Mouse (Mus musculus): Measurements from ENCODE around the gene Zfp558. TPM values are rescaled to one million over a fixed set of nuclear protein-coding genes. Genes with fewer than 3 reads are reported as not detected.
A peak's percentile ranks its signal among the peaks of the same experiment; 100 is the strongest.
"Not testable (repeated sequence)": the region's sequence is repeated elsewhere in the genome, so short reads cannot be mapped to it uniquely, and the experiment has no call there.

Zfp558 gene
- total RNA-seq (2021): 1 to 10 TPM; 2.5 to 2.8 TPM
- long read RNA-seq, experiment 1, partial matches to known transcripts: 0 of 3 reads
- long read RNA-seq, experiment 1, other reads (novel, unspliced or antisense): 3 of 3 reads
- long read RNA-seq, experiment 2: 0 reads

- H3K4me3 ChIP-seq: no peak within 1 kb of the TSS
- no peak for DNase-seq (ENCODE audit: extremely low spot score in 1 of 2, low spot score in 2 of 2)
- TF ChIP-seq CTCF (IDR thresholded peaks at IDR 0.05): no peak
- no peak within 1 kb of the TSS for H3K27ac ChIP-seq
- intact Hi-C loops (cut with DNase I): no loop called here
Measured at GRCm38 (mm10) chr9:18478168-18478567, at the start of gene Zfp558, which contains the start of gene Mbd3l1. TSS of gene Zfp558 (minus strand) at chr9:18478268. TSS of gene Mbd3l1 (plus strand) at chr9:18478359.

DNA sequence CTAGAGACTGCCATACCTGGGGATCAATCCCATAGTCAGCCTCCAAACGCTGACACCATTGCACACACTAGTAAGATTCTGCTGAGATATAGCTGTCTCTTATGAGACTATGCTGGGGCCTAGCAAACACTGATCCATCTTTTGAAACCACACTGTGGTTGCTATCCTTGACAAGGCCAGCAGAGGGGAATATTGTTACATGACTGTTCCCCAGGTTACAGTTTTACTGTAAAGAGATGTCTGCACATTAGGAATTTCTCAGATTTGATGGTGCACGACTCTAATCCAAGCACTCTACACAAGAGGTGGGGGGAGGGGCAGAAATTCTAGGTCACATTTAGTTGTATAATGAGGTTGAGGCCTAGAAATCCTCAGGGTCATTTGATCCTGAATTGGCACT lies 30.0 kb upstream of the Zfp558 start:
- no peak overlapping the region for H3K4me3 ChIP-seq
- intact Hi-C loops (cut with DNase I): loop anchor here (2.0 kb wide), 1 partner anchor 237 kb away; no protein-coding TSS in a partner anchor
- peak; percentile 38 for TF ChIP-seq CTCF (IDR thresholded peaks at IDR 0.05)
- no peak for DNase-seq (ENCODE audit: extremely low spot score in 1 of 2, low spot score in 2 of 2)
- H3K27ac ChIP-seq: no peak overlapping the region

DNA sequence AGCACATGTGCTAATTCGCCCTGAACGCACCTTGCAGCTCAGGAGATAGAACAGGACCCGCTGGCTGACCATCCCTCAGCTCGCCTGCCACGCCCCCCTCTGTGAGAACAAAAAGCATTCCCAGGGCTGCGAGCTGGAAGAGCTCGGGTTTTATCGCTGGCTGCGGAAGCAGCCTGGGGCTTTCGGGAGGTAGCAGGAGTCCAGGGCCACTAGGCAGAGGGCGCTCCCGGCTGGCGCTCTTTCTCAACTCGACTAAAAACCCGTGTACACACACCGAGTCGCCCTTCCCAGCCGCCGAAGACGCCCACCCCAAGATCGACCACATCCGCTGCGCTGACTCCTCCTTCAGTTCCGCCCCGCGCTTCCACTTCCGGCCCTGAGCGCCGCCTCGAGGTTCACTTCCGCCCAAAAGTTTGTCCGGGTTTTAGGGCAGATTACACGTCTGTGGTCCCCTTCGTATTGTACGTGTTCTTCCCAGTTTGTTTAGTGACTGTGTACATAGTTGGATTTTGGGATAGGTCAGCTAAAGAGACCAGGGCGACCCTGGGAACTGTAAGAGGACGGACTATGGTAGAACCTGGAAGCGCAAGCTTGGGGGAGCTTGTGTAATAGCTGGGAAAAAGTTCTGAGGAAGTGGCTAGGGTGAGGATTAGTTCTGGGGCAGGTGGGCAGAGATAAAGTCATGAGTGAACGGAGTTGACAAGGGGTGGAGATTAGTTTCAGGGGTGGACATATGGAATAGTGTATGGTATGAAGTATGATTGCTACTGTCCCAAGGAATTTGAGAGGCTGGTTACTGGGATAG lies 4.5 kb downstream of the Zfp558 start:
- peak; percentile 4 for TF ChIP-seq CTCF (IDR thresholded peaks at IDR 0.05)
- peak; percentile 66 to 70 for DNase-seq (ENCODE audit: extremely low spot score in 1 of 2, low spot score in 2 of 2)
- Histone ChIP-seq H3K4me3 (peak overlapping the region; percentile 66), H3K27ac (no peak overlapping the region)
- intact Hi-C loops (cut with DNase I): no loop called here

- no peak overlapping the region for H3K27ac ChIP-seq
- no peak overlapping the region for H3K4me3 ChIP-seq
- TF ChIP-seq CTCF (IDR thresholded peaks at IDR 0.05): no peak
- intact Hi-C loops (cut with DNase I): no loop called here
- no peak for DNase-seq (ENCODE audit: extremely low spot score in 1 of 2, low spot score in 2 of 2)
Measured at GRCm38 (mm10) chr9:18468005-18468404, 10.1 kb downstream of the Zfp558 start.

DNA sequence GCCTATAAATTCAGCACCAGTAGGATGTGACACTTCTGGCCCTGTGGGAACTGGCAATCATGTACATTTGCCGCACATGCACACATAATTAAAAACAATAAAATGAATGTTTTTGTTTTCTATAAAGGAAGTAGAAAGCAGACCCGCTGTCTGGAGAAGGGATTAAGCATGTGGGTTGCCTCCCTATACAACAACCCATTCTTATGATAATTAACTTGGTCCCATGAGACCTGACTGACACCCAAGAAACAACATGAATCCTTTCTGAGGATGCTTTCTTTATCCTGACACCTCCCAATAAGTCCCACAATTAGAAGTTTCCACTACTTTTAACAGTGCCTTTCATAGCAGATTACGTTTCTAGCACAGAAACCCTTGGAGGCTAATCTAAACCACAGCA lies 10.7 kb downstream of the Zfp558 start:
- Histone ChIP-seq H3K27ac (no peak overlapping the region), H3K4me3 (no peak overlapping the region)
- intact Hi-C loops (cut with DNase I): no loop called here
- DNase-seq (ENCODE audit: extremely low spot score in 1 of 2, low spot score in 2 of 2): no peak
- no peak for TF ChIP-seq CTCF (IDR thresholded peaks at IDR 0.05)

DNA sequence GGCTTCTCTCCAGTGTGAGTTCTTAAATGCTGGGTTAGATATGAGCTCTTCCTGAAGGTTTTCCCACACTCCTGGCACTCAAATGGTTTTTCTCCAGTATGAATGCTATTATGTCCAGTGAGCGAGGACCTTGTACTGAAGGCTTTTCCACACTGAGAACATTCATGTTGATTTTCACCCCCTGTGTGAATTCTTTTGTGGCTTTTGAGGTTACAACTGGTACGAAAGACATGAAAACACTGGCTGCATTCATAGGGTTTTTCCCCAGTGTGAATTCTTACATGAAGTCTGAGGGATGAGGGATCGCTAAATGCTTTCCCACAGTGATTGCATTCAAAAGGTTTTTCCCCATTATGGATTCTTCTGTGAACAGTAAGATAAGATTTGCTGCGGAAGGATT lies 21.5 kb downstream of the Zfp558 start:
- Histone ChIP-seq H3K27ac (no peak overlapping the region), H3K4me3 (no peak overlapping the region)
- no peak for DNase-seq (ENCODE audit: extremely low spot score in 1 of 2, low spot score in 2 of 2)
- TF ChIP-seq CTCF (IDR thresholded peaks at IDR 0.05): no peak
- intact Hi-C loops (cut with DNase I): no loop called here

GRCm38 (mm10) chr9:18431687-18432086 lies 46.4 kb downstream of the Zfp558 start:
- H3K27ac ChIP-seq: no peak overlapping the region
- DNase-seq (ENCODE audit: extremely low spot score in 1 of 2, low spot score in 2 of 2): no peak
- intact Hi-C loops (cut with DNase I): no loop called here
- no peak overlapping the region for H3K4me3 ChIP-seq
- TF ChIP-seq CTCF (IDR thresholded peaks at IDR 0.05): no peak

DNA sequence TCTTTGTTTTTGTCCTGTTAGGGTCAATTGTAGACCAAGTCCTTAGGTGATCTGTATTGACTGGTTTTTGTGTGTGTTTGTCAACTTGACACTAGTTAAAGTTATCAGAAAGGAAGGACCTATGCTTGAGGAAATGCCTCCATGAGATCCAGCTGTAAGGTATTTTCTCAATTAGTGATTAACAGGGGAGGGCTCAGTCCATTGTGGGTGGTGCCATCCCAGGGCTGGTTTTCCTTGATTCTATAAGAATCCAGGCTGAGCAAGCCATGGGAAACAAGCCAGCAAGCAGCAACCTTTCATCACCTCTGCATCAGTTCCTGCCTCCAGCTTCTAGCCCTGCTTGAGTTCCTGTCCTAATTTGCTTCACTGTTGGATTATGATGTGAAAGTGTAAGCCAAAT lies 47.7 kb downstream of the Zfp558 start, which contains the start of gene Mbd3l2:
Mbd3l2 (plus strand) TSS at position 301 of the 400 bp plus-strand sequence.
- no peak within 1 kb of the TSS for H3K4me3 ChIP-seq
- no peak for TF ChIP-seq CTCF (IDR thresholded peaks at IDR 0.05)
- intact Hi-C loops (cut with DNase I): no loop called here
- H3K27ac ChIP-seq: no peak within 1 kb of the TSS
- no peak for DNase-seq (ENCODE audit: extremely low spot score in 1 of 2, low spot score in 2 of 2)

- H3K27ac ChIP-seq; DNase-seq (ENCODE audit: extremely low spot score in 1 of 2, low spot score in 2 of 2); H3K4me3 ChIP-seq; intact Hi-C loops (cut with DNase I): not testable (repeated sequence)
Measured at GRCm38 (mm10) chr9:18412371-18412770, 65.7 kb downstream of the Zfp558 start.

Small RNAs within 50 kb of the gene (microRNA-seq; reads per million reads assigned to microRNA genes)
- gene Gm22854: 0 reads per million in 2 experiments

Other genes starting within 250 kb of the Zfp558 start
- gene Chordc1, start 186.1 kb downstream of the Zfp558 start, total RNA-seq (2021): 100 to 1,000 TPM; 107 to 108 TPM
- under 1 TPM; 0.41 to 0.63 TPM for gene Naalad2, start 75.3 kb downstream of the Zfp558 start, total RNA-seq (2021)
- gene Ubtfl1, start 73.8 kb downstream of the Zfp558 start, total RNA-seq (2021): not detected
- not detected for gene Mbd3l2, start 47.6 kb downstream of the Zfp558 start, total RNA-seq (2021)
- not detected for gene Mbd3l1, start 91 bp upstream of the Zfp558 start, total RNA-seq (2021)
- not detected for gene Muc16, start 196.3 kb upstream of the Zfp558 start, total RNA-seq (2021)

All from left cerebral cortex, adult 2 months (tissue).